Mouse (Mus musculus) urinary bladder, postnatal 25 days (tissue): ENCODE measurements at regions not wholly inside any gene's neighbourhood (a gene's known extent, or its start where the extent isn't known, plus 50 kb on each side); places are given as distances from the start of the nearest gene placed in this dataset.

Source experiments
- DNase-seq: peaks from one replicate; pipeline ENCODE4 v3.0.0; 2022; ENCODE audit warnings: low spot score

DNA sequence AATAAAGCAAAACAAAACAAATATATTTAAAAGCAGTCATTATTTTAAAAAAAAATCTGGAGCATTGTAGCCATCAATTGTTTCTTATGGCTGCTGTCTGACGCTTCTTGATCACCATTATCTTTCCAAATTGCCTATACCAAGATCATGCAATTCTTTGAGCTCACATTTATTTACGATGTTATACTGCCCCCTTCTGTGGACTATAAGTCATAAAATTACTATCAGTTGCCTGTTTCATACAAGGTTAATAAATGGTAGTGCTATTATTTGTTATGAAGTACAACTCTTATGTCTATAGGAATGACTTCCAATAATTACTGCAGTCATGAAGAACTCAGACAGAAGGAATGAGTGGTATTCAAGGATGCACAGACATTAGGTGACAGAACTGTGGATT lies 57.3 kb upstream of the Eda2r start:
- DNase-seq, result no peak

DNA sequence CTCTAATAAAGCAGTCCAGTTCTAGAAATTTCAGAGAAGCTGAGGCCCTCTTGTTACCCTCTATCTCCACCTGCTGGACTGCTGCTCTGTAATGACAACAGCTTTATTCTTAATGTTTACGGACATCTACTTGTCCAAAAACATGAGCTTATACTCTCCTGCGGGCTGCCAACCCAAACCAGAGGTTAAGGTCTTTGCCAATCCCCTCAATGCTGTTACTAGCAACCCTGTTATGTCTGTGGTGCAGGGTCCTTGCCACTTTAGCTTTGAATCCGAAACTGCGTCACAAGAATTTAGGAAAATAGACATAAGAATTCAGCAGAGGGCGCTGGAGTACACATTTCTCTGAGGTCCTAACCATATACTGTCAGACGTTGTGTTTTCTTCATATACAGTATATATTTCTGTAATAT lies 54.4 kb upstream of the Eda2r start:
- peak; percentile 15 for DNase-seq
